Mouse (Mus musculus) embryonic facial prominence, embryonic 10.5 days (tissue): ENCODE data around the gene Negr1. TPM values are rescaled to one million over a fixed set of nuclear protein-coding genes. Genes with fewer than 3 reads are reported as not detected.

Source experiments
- DNase-seq: peaks from one replicate; pipeline ENCODE4 v3.0.0-alpha.2; 2017; ENCODE audit warnings: low spot score
- H3K27ac ChIP-seq: fragments of 300-500 bp; sonication (generic); replicated peaks from 2 replicates; pipeline ENCODE4 v1.5.1; 2016; ENCODE audit warnings: mild to moderate bottlenecking
- H3K27me3 ChIP-seq: fragments of 300-500 bp; sonication (generic); replicated peaks from 2 replicates; pipeline ENCODE4 v1.6.1; 2016; ENCODE audit warnings: low read depth, mild to moderate bottlenecking; ENCODE audit not compliant: poor library complexity, severe bottlenecking
- H3K36me3 ChIP-seq: fragments of 300-500 bp; sonication (generic); replicated peaks from 2 replicates; pipeline ENCODE4 v1.6.1; 2016; ENCODE audit warnings: mild to moderate bottlenecking, moderate library complexity
- H3K4me1 ChIP-seq: fragments of 300-500 bp; sonication (generic); 2 replicates; pipeline ENCODE4 v1.6.1; 2016
- H3K4me3 ChIP-seq: fragments of 300-500 bp; sonication (generic); 2 replicates; pipeline ENCODE4 v1.5.1; 2016; ENCODE audit warnings: mild to moderate bottlenecking, moderate library complexity
- H3K9me3 ChIP-seq: fragments of 300-500 bp; sonication (generic); 2 replicates; pipeline ENCODE4 v1.6.1; 2016; ENCODE audit warnings: mild to moderate bottlenecking
- WGBS: fragments of 180-500 bp; shearing (Covaris S2); methylation state at CpG from one replicate; pipeline ENCODE4 v1.1.7; 2016; 5-methylcytosine and 5-hydroxymethylcytosine counted together
- polyA plus RNA-seq: library from polyadenylated mRNA; unstranded; fragments of >200 nt; fragmentation: Nextera tagmentation; extraction: Ambion mirVana; gene quantifications from 2 replicates; pipeline ENCODE4 v1.2.1, GENCODE M21; 2016

Gene Negr1
- polyA plus RNA-seq, 1 experiment from 2014 or later: 3.6 TPM

GRCm38 (mm10) chr3:157198659-157199058 lies 637.1 kb downstream of the Negr1 start:
- 86% methylated on average over 4 of the region's 4 CpGs for WGBS
- Histone ChIP-seq H3K9me3 (no peaks in the 10 kb centered on the region), H3K4me1 (no peaks in the 10 kb centered on the region), H3K27me3 (no peaks in the 10 kb centered on the region), H3K27ac (no peak overlapping the region), H3K36me3 (no peaks in the 10 kb centered on the region), H3K4me3 (no peak overlapping the region)
- DNase-seq: no peak

DNA sequence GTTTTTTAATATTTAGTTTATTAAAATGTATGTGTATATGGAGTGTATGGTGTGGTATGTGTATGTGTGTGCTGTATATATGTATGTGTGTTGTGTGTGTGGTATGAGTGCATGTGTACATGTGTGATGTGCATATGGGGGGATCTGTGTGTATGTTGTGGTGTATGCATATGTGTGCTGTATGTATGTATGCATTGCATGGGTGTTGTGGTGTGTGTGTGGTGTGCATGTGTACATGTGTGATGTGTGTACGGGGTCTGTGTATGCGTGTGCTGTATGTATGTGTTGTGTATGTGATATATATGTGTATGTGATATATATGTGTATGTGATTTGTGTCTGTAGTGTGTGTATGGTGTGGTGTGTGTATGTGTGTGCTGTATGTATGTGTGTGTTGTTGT lies 640.1 kb downstream of the Negr1 start:
- 96% methylated on average over 2 of the region's 2 CpGs for WGBS
- H3K4me1 ChIP-seq: no peaks in the 10 kb centered on the region
- no peak overlapping the region for H3K27ac ChIP-seq
- no peak overlapping the region for H3K4me3 ChIP-seq
- no peaks in the 10 kb centered on the region for H3K27me3 ChIP-seq
- DNase-seq: no peak
- H3K9me3 ChIP-seq: no peaks in the 10 kb centered on the region
- H3K36me3 ChIP-seq: no peaks in the 10 kb centered on the region

DNA sequence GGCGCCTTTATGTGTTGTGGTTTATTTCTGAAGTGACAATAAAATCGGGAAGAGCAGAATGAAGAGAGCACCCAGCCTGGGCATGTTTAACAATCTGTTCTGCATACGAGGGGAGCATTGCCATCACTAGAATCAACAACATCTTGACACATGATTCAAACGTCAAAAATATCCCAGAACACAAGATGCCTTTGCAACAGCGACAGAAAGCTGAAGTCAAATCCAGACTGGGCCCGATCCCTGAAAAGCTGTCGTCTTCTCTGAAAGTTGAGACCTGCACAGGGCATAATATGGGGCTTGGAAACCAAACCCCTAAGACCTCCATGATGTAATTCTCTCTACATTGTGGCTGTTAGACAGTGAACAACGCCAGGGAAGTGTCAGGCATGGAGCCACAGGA lies 642.0 kb downstream of the Negr1 start:
- no peak overlapping the region for H3K4me3 ChIP-seq
- 89% methylated on average over 8 of the region's 8 CpGs for WGBS
- no peak overlapping the region for H3K27ac ChIP-seq

DNA sequence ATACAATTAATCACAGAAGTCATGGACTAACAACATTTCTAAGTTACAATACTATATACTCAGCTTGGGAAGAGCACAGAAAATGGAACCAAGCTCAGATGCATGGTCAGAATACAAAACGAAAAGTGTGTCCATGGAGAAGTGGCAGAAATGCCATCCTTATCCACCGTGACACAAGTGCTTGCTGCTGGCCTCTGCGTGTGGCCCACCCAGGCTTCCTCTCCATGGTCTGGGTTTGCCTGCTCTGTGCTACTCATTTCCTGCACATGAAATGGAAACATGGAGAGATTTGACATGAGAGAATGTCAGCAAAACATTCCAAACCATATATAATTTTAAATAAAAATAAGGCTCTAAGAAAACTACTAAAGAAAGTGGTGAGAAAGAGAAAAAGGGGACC lies 645.2 kb downstream of the Negr1 start:
- no peaks in the 10 kb centered on the region for H3K36me3 ChIP-seq
- no peak overlapping the region for H3K4me3 ChIP-seq
- H3K27ac ChIP-seq: no peak overlapping the region
- 55% methylated on average over 3 of the region's 3 CpGs for WGBS
- no peak for DNase-seq
- H3K9me3 ChIP-seq: no peaks in the 10 kb centered on the region
- no peaks in the 10 kb centered on the region for H3K27me3 ChIP-seq
- H3K4me1 ChIP-seq: no peaks in the 10 kb centered on the region

More for the DNA sequence above, 642.0 kb downstream of the Negr1 start:
- Histone ChIP-seq H3K36me3 (no peaks in the 10 kb centered on the region), H3K4me1 (no peaks in the 10 kb centered on the region), H3K27me3 (no peaks in the 10 kb centered on the region), H3K9me3 (no peaks in the 10 kb centered on the region)
- DNase-seq: no peak

DNA sequence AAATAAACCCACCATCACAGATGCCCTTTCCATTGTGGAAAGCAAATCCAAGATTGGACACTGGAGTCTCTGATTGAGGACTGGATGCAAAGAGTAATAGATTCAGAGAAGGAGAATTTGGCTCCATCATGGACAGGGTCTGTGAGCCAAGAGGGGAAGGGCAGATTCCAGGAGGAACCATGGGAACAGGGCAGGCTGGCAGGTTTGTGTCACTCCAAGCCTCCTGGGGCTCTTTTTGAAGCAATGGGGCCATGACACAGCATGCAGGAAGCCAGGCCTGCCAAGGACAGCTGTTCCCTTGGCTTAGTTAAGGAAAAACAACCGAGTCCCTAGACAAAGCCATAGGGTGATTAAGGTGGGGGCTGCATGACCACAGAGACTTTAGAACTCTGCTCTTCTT lies 647.4 kb downstream of the Negr1 start:
- WGBS: 31% methylated on average over 1 of the region's 1 CpGs
- no peaks in the 10 kb centered on the region for H3K27me3 ChIP-seq
- no peak for DNase-seq
- H3K4me1 ChIP-seq: no peaks in the 10 kb centered on the region
- H3K9me3 ChIP-seq: no peaks in the 10 kb centered on the region
- no peak overlapping the region for H3K27ac ChIP-seq
- H3K36me3 ChIP-seq: no peaks in the 10 kb centered on the region
- no peak overlapping the region for H3K4me3 ChIP-seq

DNA sequence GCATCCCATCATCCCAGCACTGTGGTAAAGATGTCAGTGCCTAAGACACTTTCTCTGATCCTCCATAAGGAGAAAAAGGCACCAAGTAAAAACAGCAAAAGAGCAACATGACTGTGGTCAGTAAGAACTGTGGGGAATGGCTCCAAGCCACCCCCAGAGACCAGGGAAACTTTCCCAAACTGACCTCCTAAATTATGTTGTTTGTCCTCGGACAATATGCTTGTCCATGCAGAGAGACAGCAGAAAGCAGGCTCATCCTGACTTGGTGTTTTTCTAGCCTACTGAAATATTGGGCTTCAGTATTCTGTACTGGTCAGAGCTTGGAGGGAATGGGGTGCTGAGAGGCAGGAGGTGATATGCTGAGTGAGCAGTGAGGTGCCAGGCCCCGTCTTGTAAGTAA lies 647.8 kb downstream of the Negr1 start:
- DNase-seq: no peak
- WGBS: 77% methylated on average over 2 of the region's 2 CpGs
- H3K27me3 ChIP-seq: no peaks in the 10 kb centered on the region
- no peaks in the 10 kb centered on the region for H3K36me3 ChIP-seq
- no peaks in the 10 kb centered on the region for H3K9me3 ChIP-seq
- H3K4me3 ChIP-seq: no peak overlapping the region
- no peaks in the 10 kb centered on the region for H3K4me1 ChIP-seq
- no peak overlapping the region for H3K27ac ChIP-seq

DNA sequence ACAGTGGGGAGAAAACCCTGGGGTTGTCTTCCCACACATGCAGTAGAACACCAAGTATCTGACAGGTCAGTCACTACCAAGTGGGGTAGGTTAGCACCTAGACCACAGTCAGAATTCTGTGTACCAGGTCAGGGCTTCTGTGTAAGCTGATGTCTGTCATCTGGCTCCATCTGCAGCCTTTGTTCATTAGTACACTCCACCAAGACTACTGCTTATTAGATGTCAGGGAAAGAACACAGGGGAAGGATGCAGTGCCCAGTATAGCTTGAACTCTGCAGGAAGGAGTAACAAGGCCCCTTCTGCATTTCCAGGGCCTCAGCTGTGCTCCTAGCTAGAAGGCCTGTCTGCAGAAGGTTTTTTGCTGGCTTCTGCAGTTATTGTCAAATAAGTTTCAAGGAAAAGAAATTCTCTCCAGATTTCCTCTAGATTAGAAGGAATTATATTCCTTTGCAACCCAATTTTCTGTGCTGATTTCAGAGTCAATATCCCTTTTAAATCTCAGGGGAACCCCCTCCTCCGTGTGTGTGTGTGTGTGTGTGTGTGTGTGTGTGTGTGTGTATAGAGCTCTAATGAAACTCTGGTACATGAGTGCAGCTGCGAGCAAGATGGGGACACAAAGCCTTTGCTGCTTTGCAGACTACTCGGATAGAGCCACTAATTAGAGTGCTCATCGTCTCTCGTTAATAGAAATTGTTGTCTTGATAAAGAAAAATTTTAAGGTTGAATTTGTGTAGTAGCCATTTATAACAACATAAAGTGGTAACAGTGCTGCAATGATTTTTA lies 654.5 kb downstream of the Negr1 start:
- 73% methylated on average over 5 of the region's 5 CpGs for WGBS
- H3K27me3 ChIP-seq: no peaks in the 10 kb centered on the region
- peak; percentile 10 for DNase-seq
- H3K4me1 ChIP-seq: peaks cover 5% of the 10 kb centered on the region; the same call in 1 of the 2 replicates
- no peak overlapping the region for H3K4me3 ChIP-seq
- H3K9me3 ChIP-seq: no peaks in the 10 kb centered on the region
- H3K36me3 ChIP-seq: no peaks in the 10 kb centered on the region
- H3K27ac ChIP-seq: no peak overlapping the region

DNA sequence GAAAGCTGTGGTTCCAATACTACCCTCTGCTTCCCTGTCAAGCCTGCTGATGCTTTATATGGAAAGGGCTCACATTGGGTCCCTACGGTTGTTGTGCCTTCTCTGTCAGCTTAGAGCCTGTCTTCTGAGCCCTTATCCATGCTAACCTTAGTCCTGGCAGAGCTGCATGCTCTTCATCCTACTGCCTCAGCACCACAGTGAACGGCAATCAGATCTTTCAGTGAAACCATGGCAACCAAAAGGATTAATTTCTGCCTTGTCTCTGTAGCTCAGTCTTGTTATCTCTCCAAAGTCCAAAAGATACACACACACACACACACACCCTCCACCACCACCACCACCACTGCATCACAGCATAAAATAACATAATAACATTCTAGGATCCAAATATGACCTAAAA lies 656.2 kb downstream of the Negr1 start:
- Histone ChIP-seq H3K27me3 (no peaks in the 10 kb centered on the region), H3K36me3 (no peaks in the 10 kb centered on the region), H3K4me3 (no peak overlapping the region), H3K4me1 (peaks cover 5% of the 10 kb centered on the region; the same call in 1 of the 2 replicates), H3K27ac (no peak overlapping the region), H3K9me3 (no peaks in the 10 kb centered on the region)
- 60% methylated on average over 2 of the region's 2 CpGs for WGBS
- DNase-seq: no peak

GRCm38 (mm10) chr3:157224920-157225319 lies 663.3 kb downstream of the Negr1 start:
- no peaks in the 10 kb centered on the region for H3K27me3 ChIP-seq
- no peaks in the 10 kb centered on the region for H3K4me1 ChIP-seq
- WGBS: 71% methylated on average over 4 of the region's 4 CpGs
- H3K4me3 ChIP-seq: no peak overlapping the region
- no peak for DNase-seq
- no peak overlapping the region for H3K27ac ChIP-seq
- H3K36me3 ChIP-seq: no peaks in the 10 kb centered on the region
- no peaks in the 10 kb centered on the region for H3K9me3 ChIP-seq

DNA sequence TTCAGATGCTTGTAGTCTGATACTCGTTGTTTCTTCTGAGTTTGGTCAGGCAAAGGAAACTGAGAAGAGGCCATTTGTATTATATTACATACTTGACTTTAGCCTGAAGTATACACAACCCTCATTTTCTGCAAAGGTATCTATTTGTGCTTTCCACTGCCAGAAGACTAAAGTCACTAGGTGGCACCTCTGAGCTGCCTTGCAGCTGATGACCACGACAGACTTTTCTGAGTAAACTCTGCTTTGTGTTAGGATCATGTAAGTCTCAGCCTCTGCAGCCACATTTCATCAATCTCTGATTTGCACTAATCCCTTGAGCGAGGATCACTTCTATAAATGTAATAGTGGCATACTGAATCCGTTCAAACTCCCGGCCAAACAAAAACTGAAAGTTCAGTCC lies 671.1 kb downstream of the Negr1 start:
- H3K27ac ChIP-seq: no peak overlapping the region
- 36% methylated on average over 5 of the region's 5 CpGs for WGBS
- no peaks in the 10 kb centered on the region for H3K9me3 ChIP-seq
- no peak overlapping the region for H3K4me3 ChIP-seq
- H3K4me1 ChIP-seq: no peaks in the 10 kb centered on the region
- no peaks in the 10 kb centered on the region for H3K27me3 ChIP-seq
- no peaks in the 10 kb centered on the region for H3K36me3 ChIP-seq
- DNase-seq: peak; percentile 33

DNA sequence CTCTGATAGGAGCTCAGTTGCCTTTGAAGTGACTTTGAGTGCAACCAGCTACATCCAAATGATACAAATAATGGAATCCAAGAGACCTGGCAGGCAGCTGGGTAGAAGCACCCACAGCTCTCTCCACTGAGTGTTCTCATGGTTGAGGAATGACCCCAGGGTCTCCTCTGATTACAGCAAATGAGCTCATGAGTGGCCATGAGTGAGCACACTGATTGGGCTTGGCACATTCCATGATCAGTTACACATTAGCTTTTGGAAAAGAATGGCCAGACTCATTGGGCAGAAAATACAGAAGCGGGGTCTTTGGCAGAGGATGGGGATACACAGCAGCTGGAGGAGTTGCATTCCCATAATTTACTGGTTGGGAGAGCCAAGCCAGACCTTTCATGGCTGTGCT lies 678.6 kb downstream of the Negr1 start:
- H3K9me3 ChIP-seq: no peaks in the 10 kb centered on the region
- no peak overlapping the region for H3K27ac ChIP-seq
- H3K27me3 ChIP-seq: no peaks in the 10 kb centered on the region
- H3K36me3 ChIP-seq: no peaks in the 10 kb centered on the region
- WGBS: 83% methylated on average over 1 of the region's 1 CpGs
- no peak for DNase-seq
- H3K4me3 ChIP-seq: no peak overlapping the region
- no peaks in the 10 kb centered on the region for H3K4me1 ChIP-seq

- Histone ChIP-seq H3K36me3 (no peaks in the 10 kb centered on the region), H3K27me3 (no peaks in the 10 kb centered on the region), H3K27ac (no peak overlapping the region), H3K9me3 (no peaks in the 10 kb centered on the region), H3K4me1 (peaks cover 7% of the 10 kb centered on the region), H3K4me3 (no peak overlapping the region)
- no peak for DNase-seq
- WGBS: 53% methylated on average over 1 of the region's 1 CpGs
Observed at GRCm38 (mm10) chr3:157255446-157255845, 693.9 kb downstream of the Negr1 start.

- H3K27ac ChIP-seq: no peak overlapping the region
- no peak overlapping the region for H3K4me3 ChIP-seq
- DNase-seq: no peak
- no peaks in the 10 kb centered on the region for H3K27me3 ChIP-seq
- 28% methylated on average over 3 of the region's 3 CpGs for WGBS
- H3K36me3 ChIP-seq: no peaks in the 10 kb centered on the region
- H3K9me3 ChIP-seq: no peaks in the 10 kb centered on the region
- H3K4me1 ChIP-seq: peaks cover 7% of the 10 kb centered on the region
Observed at GRCm38 (mm10) chr3:157255863-157256262, 694.3 kb downstream of the Negr1 start.
